Mouse (Mus musculus) CH12.LX (cell line): Measurements from ENCODE around the gene Wnt3a. TPM values are rescaled to one million over a fixed set of nuclear protein-coding genes. Genes with fewer than 3 reads are reported as not detected.
A peak's percentile ranks its signal among the peaks of the same experiment; 100 is the strongest.

Experiments
- DNase-seq: peaks from one replicate; pipeline ENCODE4 v3.0.0-alpha.2; 2013; ENCODE audit errors: extremely low read depth
- H3K27ac ChIP-seq: 2 replicates; pipeline ENCODE4 v1.5.1; 2012; ENCODE audit warnings: low read depth, mild to moderate bottlenecking, control low read depth, moderate library complexity; ENCODE audit not compliant: insufficient read depth
- H3K27me3 ChIP-seq: replicated peaks from 2 replicates; pipeline ENCODE3; 2012; ENCODE audit warnings: inconsistent platforms
- H3K36me3 ChIP-seq, 2 experiments: replicated peaks in 1 of 2; 2 replicates each; pipeline versions ENCODE3 to v1.6.1; 2012; ENCODE audit warnings: inconsistent platforms in 1 of 2, low read length in 1 of 2, mild to moderate bottlenecking in 1 of 2, mixed read lengths in 1 of 2, moderate library complexity in 1 of 2; ENCODE audit not compliant: control insufficient read depth in 1 of 2, insufficient read depth in 1 of 2
- H3K4me1 ChIP-seq, 2 experiments: 2 replicates each; pipeline ENCODE4 v1.6.1; 2012; ENCODE audit warnings: inconsistent platforms in 1 of 2, moderate library complexity in 1 of 2; ENCODE audit not compliant: insufficient read depth in 2 of 2, control insufficient read depth in 1 of 2
- H3K4me2 ChIP-seq: 2 replicates; pipeline ENCODE4 v1.6.1; 2012; ENCODE audit warnings: low read depth, mild to moderate bottlenecking, control low read depth; ENCODE audit not compliant: poor library complexity, insufficient read depth, severe bottlenecking
- H3K4me3 ChIP-seq, 3 experiments: fragments of 150-350 bp in 1 of 3; sonication (generic) in 1 of 3; replicated peaks in 1 of 3; 2 replicates each; pipeline versions ENCODE3 to v1.5.1; 2011 to 2012; ENCODE audit warnings: low read depth in 2 of 3, low read length in 2 of 3, mild to moderate bottlenecking in 2 of 3, moderate library complexity in 2 of 3, control low read depth in 1 of 3, improper control_type of control experiment in 1 of 3, inconsistent platforms in 1 of 3, mixed read lengths in 1 of 3; ENCODE audit not compliant: poor library complexity in 1 of 3
- H3K79me2 ChIP-seq: replicated peaks from 2 replicates; pipeline ENCODE4 v1.6.1; 2012; ENCODE audit warnings: mild to moderate bottlenecking, moderate library complexity; ENCODE audit not compliant: control insufficient read depth, poor library complexity, insufficient read depth, severe bottlenecking; ENCODE audit errors: extremely low read depth
- H3K9ac ChIP-seq: 2 replicates; pipeline ENCODE4 v1.6.1; 2012; ENCODE audit warnings: low read depth, mild to moderate bottlenecking, control low read depth, moderate library complexity; ENCODE audit not compliant: insufficient read depth
- H3K9me3 ChIP-seq: replicated peaks from 2 replicates; pipeline ENCODE3; 2012; ENCODE audit warnings: low read length, inconsistent platforms, mixed read lengths
- CHD2 ChIP-seq: IDR thresholded peaks from 2 replicates; pipeline ENCODE4 v1.6.1; 2011; ENCODE audit warnings: low read length, improper control_type of control experiment
- CTCF ChIP-seq, 2 experiments: IDR thresholded peaks in 1 of 2; conservative IDR thresholded peaks in 1 of 2; 2 replicates each; pipeline ENCODE4 v1.5.1; 2011 to 2012; ENCODE audit warnings: low read depth in 2 of 2, low read length in 2 of 2, improper control_type of control experiment in 1 of 2, inconsistent platforms in 1 of 2, mild to moderate bottlenecking in 1 of 2, moderate library complexity in 1 of 2
- E2F4 ChIP-seq: IDR thresholded peaks from 2 replicates; pipeline ENCODE4 v1.6.1; 2011; ENCODE audit warnings: low read depth, low read length, improper control_type of control experiment; ENCODE audit not compliant: insufficient replicate concordance
- KAT2A ChIP-seq: IDR thresholded peaks from 2 replicates; pipeline ENCODE4 v1.6.1; 2012; ENCODE audit warnings: low read length, improper control_type of control experiment, inconsistent platforms; ENCODE audit not compliant: insufficient replicate concordance
- MAFK ChIP-seq: IDR thresholded peaks from 2 replicates; pipeline ENCODE4 v1.6.1; 2011; ENCODE audit warnings: low read length, improper control_type of control experiment; ENCODE audit not compliant: insufficient replicate concordance
- MEF2A ChIP-seq: IDR thresholded peaks from 2 replicates; pipeline ENCODE4 v1.6.1; 2014; ENCODE audit warnings: low read depth, mild to moderate bottlenecking, inconsistent platforms, low read length, improper control_type of control experiment, borderline replicate concordance
- MXI1 ChIP-seq: IDR thresholded peaks from 2 replicates; pipeline ENCODE4 v1.6.1; 2011; ENCODE audit warnings: mild to moderate bottlenecking, low read depth, low read length, improper control_type of control experiment
- NELFE ChIP-seq: IDR thresholded peaks from 2 replicates; pipeline ENCODE4 v1.6.1; 2011; ENCODE audit warnings: low read depth, low read length, improper control_type of control experiment
- NRF1 ChIP-seq: IDR thresholded peaks from 2 replicates; pipeline ENCODE4 v1.6.1; 2014; ENCODE audit warnings: low read depth, mild to moderate bottlenecking, inconsistent platforms, low read length, improper control_type of control experiment, moderate library complexity
- RCOR1 ChIP-seq: conservative IDR thresholded peaks from 2 replicates; pipeline ENCODE4 v1.6.1; 2012; ENCODE audit warnings: low read depth, mild to moderate bottlenecking, inconsistent platforms, low read length, improper control_type of control experiment
- TCF12 ChIP-seq: IDR thresholded peaks from 2 replicates; pipeline ENCODE4 v1.6.1; 2014; ENCODE audit warnings: low read depth, mild to moderate bottlenecking, inconsistent platforms, low read length, improper control_type of control experiment
- USF1 ChIP-seq: IDR thresholded peaks from 2 replicates; pipeline ENCODE4 v1.6.1; 2014; ENCODE audit warnings: low read depth, mild to moderate bottlenecking, inconsistent platforms, low read length, improper control_type of control experiment
- ZC3H11A ChIP-seq: IDR thresholded peaks from 2 replicates; pipeline ENCODE4 v1.6.1; 2012; ENCODE audit warnings: low read depth, mild to moderate bottlenecking, inconsistent platforms, low read length, improper control_type of control experiment
- ZMIZ1 ChIP-seq: IDR thresholded peaks from 2 replicates; pipeline ENCODE4 v1.6.1; 2012; ENCODE audit warnings: low read depth, mild to moderate bottlenecking, inconsistent platforms, low read length, improper control_type of control experiment
- dilution Hi-C: fragments of 300-500 bp; cut with MboI; formaldehyde crosslinking; loops from 2 replicates; pipeline ENCODE4 v1.14.3; 2020; ENCODE audit warnings: low sequenced_read_pairs; ENCODE audit not compliant: extremely low pct_unique_long_range_greater_than_20kb, extremely low pct_ligation_motif_present
- in situ Hi-C: fragments of 300-500 bp; cut with MboI; formaldehyde crosslinking; loops from 3 replicates; pipeline ENCODE4 v1.14.3; 2019; ENCODE audit warnings: low sequenced_read_pairs, low pct_ligation_motif_present, low pct_unique_long_range_greater_than_20kb, mixed read lengths
- polyA plus RNA-seq: library from polyadenylated mRNA; unstranded; fragments of >175 nt; gene quantifications from 2 replicates; pipeline ENCODE4 v1.2.1, GENCODE M21; 2012; ENCODE audit warnings: low read depth; ENCODE audit not compliant: insufficient read length
- total RNA-seq, 2 experiments: library from RNA; depleted of rRNA; stranded (reverse); fragments of 300-350 nt in 1 of 2; fragments of >200 nt in 1 of 2; gene quantifications; 2 replicates each; pipeline ENCODE4 v1.2.3; 2012 to 2014

The Wnt3a gene
- total and polyA plus RNA-seq, 3 experiments = not detected

GRCm38 (mm10) chr11:59282111-59282510 lies 8.4 kb downstream of the Wnt3a start:
- H3K9me3 ChIP-seq = peaks cover 4% of the 10 kb centered on the region
- H3K4me1 ChIP-seq = no peaks in the 10 kb centered on the region; a peak in 1 of 4 replicates
- dilution Hi-C loops = no loop called here
- no peaks in the 10 kb centered on the region for H3K79me2 ChIP-seq
- in situ Hi-C loops = loop anchor here (5.0 kb wide), 1 partner anchor 35 kb away; no protein-coding TSS in a partner anchor
- H3K4me3 ChIP-seq = no peak overlapping the region
- DNase-seq = no peak
- H3K36me3 ChIP-seq = no peaks in the 10 kb centered on the region
- peaks cover 94% of the 10 kb centered on the region for H3K27me3 ChIP-seq
- H3K27ac ChIP-seq = no peak overlapping the region
- TF ChIP-seq KAT2A = no peak
- H3K4me2 ChIP-seq = no peak overlapping the region
- H3K9ac ChIP-seq = no peak overlapping the region

GRCm38 (mm10) chr11:59278047-59278446 lies 12.5 kb downstream of the Wnt3a start:
- no peak for DNase-seq
- dilution Hi-C loops (no loop called here), in situ Hi-C loops (no loop called here)
- Histone ChIP-seq H3K4me2 (no peak overlapping the region), H3K79me2 (no peaks in the 10 kb centered on the region), H3K4me1 (no peaks in the 10 kb centered on the region; a peak in 1 of 4 replicates), H3K27ac (no peak overlapping the region), H3K9me3 (peaks cover 2% of the 10 kb centered on the region), H3K27me3 (peaks cover 96% of the 10 kb centered on the region), H3K9ac (no peak overlapping the region), H3K36me3 (no peaks in the 10 kb centered on the region), H3K4me3 (no peak overlapping the region)
- TF ChIP-seq MAFK (0 out of 2 replicates have a peak, but pooled peaks have one; percentile 53), RCOR1 (no peak), USF1 (no peak)

- no peak overlapping the region for H3K9ac ChIP-seq
- no peak overlapping the region for H3K27ac ChIP-seq
- DNase-seq = no peak
- peaks cover 96% of the 10 kb centered on the region for H3K27me3 ChIP-seq
- H3K4me2 ChIP-seq = no peak overlapping the region
- in situ Hi-C loops = no loop called here
- no peaks in the 10 kb centered on the region for H3K36me3 ChIP-seq
- no peak overlapping the region for H3K4me3 ChIP-seq
- dilution Hi-C loops = no loop called here
- TF ChIP-seq NELFE = no peak
- no peak for TF ChIP-seq E2F4
- TF ChIP-seq TCF12 = no peak
- no peak for TF ChIP-seq ZC3H11A
- TF ChIP-seq CTCF (conservative IDR thresholded peaks at IDR 0.05 in 1 of 2, IDR thresholded peaks at IDR 0.05 in 1 of 2; ENCODE audit: low read depth in 2 of 2, low read length in 2 of 2) = no peak
- TF ChIP-seq MEF2A = no peak
- no peak for TF ChIP-seq CHD2
- TF ChIP-seq MAFK = no peak
- no peak for TF ChIP-seq KAT2A
- no peak for TF ChIP-seq ZMIZ1
- TF ChIP-seq MXI1 = no peak
- no peak for TF ChIP-seq NRF1
- peaks cover 7% of the 10 kb centered on the region for H3K9me3 ChIP-seq
- H3K4me1 ChIP-seq = no peaks in the 10 kb centered on the region; a peak in 1 of 4 replicates
- H3K79me2 ChIP-seq = no peaks in the 10 kb centered on the region
These were observed 13.7 kb downstream of the Wnt3a start for GRCm38 (mm10) chr11:59276877-59277276.
